Mouse (Mus musculus): ENCODE measurements around the gene Id3.
A peak's percentile ranks its signal among the peaks of the same experiment; 100 is the strongest.
"Not testable (repeated sequence)": the region's sequence is repeated elsewhere in the genome, so short reads cannot be mapped to it uniquely, and the experiment has no call there.

Id3 gene

DNA sequence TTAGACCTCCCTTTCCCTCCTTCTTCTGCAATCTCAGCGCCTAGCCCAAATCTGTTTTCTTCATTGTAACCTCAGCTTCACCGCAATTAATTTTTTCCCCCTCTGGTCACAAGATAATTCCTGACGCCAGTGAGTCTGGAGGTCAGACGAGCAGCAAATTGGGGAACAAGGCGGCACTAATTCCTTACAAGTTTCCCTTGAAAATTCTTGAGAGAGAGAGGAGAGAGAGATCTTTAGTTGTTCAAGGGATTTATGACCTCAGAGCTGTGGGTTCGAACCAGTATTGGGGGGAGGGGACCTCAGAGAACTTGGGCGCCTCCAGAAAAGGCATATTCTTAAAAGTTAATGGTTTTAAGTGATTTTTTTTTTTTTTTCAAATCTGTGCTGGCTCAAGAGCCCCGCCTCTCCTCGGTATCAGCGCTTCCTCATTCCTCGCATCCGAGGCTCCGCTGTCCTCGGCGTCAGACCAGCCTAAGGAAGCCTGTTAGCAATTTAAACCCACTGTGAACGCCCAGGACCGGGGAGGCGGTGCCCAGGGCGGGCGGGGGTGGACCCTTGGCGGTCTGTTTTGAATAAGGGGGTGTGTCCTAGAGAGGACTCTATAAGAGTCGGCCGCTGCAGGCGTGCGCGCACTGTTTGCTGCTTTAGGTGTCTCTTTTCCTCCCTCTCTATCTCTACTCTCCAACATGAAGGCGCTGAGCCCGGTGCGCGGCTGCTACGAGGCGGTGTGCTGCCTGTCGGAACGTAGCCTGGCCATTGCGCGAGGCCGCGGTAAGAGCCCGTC lies at the start of gene Id3:
TSS of gene Id3 (plus strand) at position 305 of the 784 bp plus-strand sequence.
- DNase-seq, result peak; percentile 79

DNA sequence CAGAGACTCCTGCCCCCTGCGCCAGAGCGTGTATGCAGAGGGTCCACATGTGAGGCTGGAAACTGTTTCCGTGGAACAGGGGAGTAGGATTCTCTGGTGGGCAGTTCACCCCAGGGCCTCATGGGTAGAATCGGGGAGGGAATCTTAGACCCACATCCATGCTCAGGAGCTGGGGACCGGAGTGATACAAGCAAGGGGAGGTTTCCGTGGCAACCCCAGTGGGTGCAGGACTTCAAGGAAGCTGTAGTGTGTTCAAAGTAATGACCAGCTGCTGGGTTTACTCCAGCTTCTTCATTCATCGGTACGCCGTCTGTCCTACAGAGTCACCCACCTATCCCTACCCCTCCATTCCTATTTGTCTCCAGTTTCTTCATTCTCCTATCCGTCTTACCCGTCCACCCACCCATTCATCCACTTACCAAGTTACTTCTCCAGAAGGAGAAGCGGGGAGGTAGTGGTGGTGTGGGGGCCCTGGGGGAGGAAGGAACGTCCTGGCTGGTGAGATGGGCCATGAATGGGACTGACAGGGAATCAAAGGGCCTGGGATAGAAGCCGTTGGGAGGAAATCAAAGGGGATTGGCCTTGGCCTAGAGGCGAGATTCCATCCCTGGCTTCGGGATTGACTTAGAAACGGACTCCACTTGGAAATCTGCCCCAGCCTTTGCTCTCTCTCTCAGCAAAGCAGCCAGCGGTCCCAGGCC lies 48.6 kb upstream of the Id3 start:
- peak; percentile 31 for DNase-seq

DNA sequence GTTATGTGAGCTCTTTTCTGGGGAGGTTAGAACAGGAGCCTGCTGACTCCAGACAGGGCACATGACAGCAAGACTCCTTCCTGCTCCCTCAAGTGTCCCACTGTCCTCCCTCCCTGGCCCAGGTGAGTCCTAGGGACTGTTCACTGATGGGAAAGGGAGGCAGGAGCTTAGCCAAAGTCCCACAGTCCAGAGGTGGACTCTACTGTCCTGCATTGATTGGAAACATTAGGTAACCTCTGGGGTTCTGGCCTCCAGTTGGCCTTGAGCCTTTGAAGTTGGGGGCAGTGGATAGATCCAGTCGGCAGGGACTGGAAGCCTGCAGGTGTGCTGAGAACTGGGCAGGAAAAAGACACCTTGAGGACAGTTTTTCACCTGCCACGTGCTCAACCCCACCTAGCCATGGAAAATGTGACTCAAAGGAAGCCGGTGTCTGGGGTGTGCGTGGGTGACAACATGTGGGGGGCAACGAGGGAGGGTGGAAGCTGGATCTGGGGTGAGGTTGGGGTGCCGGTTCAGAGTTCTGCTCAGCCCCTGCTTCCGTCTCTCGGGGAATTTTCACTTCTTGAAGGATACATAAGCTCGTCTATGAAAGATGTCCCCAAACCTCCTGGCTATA lies 47.7 kb upstream of the Id3 start:
- DNase-seq, result no peak

DNA sequence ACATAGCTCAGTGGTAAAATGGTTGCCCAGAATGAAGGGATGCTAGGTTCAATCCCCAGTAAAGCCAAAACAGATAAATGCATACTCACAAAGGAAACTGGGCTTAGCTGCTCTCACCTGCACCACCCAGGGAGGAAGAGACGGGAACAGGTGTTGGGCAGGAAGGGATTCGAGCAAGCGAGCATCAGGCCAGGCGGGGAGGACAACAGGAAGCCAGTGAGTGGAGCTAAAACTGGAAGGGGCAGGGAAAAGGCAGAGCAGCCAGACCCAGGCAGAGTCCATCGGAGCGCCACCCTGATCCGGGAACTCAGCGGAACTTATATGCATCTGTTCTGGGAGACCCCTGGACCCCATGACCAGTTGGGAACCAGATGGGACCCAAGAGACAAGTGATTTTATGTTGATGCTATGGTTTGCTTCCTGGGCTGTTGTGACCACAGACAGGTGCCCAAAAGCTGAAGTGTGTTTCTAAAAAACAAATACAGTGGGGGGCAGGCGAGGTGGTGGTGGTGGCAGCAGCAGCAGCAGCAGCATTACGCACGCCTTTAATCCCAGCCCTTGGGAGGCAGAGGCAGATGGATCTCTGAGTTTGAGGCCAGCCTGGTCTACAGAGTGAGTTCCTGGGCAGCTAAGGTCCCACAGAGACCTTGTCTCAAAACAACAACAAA lies 46.7 kb upstream of the Id3 start:
- no peak for DNase-seq

DNA sequence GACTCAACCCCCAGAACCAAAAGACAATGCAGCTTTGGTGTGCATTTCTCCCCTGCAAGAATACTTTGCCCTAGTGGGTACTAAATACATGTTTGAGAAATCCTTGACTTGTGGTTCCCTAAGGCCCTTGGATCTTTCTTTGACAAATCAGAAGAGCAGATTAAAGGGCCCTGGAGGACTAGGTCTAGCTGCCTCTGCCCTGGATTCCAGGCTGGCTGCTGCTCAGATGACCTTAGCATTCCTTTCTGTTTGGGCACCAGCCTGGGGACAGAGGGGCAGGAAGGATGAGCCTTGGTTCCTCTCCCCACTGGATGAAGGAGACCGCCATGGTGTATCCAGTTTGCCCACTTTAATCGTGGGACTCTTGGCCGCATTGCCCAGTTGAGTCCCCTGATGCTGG lies 44.9 kb upstream of the Id3 start:
- no peak for DNase-seq

DNA sequence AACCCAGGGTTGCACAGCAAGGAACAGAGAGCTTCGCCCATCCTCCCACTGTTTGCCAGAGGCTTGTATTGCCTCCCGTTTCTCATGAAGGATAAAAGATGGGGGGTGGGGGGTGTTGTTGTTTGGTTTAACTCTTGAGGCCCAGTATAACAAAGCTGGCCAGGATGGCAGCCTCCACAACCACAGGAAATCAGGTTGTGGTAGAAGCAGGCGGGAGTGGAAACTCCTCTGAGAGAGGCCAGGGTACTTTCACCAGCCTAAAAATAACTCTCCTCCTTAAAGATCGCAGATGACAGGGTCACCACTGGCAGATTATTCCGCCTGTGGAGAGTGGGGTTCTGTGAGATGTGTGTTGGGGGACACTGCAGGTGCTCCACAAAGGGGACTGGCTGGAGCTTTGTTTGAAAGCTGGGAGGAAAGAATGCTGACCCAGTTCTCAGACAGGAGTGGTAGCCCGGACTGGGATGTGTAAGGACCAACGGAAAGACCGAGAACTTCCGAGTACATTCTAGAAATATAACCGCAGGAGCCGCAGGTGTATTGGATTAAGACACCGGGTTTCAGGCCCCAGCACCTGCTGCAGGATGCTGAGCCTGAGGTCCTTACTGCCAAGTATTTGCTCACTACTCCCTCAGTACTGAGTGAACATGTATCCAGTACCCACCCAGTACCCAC lies 42.8 kb upstream of the Id3 start:
- no peak for DNase-seq

DNA sequence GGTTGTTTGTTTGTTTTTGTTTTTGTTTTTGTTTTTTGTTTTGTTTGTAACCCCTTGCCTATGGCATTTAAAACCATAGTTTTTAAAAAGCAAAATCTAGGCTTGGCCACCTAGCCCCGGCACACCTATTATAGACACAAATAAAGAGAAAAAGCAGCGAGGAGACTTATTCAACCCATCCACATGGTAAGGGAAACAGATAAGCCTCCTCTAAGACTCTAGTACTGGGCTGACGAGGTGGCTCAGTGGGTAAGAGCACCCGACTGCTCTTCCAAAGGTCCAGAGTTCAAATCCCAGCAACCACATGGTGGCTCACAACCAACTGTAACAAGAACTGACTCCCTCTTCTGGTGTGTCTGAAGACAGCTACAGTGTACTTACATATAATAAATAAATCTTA lies 41.5 kb upstream of the Id3 start:
- not testable (repeated sequence) for DNase-seq

DNA sequence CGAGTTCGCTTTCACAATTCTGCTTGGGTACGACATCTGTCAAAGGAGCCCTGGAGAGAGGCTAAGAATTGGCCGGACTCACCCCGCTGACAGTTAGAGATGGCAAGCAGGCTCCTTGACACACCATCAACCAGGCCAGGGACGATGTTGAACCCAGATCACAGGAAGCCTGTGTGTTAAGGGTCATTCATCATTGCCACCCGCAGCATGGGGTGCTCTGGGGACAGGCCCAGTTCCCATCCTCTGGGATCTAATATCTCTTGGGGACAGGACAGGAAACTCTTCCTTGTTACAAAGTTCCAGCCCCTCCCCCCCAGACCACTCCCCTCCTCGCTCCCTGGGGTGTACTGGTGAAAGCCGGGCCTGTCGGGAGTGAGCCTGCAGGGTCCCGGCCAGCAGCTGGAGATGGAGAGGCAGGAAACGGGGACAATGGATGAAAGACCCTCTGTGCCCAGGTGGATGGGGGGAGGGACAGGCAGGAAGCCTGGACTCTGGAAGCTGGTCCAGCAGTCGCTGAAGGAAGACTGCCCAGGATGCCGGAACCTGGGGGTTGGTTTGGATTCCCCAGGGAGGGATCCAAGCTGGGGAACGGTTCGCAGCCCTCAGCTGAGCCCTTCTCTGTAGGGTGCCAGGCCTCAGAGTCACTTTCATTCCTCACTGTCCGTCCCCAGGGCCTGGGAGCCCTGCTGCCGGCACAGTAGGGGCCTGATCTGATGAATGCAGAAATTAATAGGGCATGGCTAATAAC lies 38.5 kb upstream of the Id3 start:
- DNase-seq, result no peak

DNA sequence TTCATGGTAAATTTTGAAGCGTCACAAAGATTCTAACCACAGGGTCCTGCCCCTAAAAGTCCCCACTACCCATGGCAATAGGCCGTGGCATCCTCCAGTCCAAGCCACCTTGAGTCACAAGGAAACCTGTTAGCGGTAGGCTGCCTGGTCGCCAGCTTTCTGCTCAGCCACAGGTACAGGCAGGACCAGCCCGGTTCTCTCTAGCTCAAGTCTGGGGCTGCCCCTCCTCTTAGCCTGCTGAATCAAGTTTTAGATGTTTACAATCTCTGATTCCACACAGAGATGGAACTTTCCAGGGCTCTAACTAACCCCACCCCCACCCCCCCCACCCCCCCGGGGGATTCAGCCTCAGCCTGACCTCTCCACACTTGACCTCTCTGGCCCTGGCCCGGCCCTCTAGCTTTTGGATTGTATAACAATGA lies 36.4 kb upstream of the Id3 start:
- no peak for DNase-seq

DNA sequence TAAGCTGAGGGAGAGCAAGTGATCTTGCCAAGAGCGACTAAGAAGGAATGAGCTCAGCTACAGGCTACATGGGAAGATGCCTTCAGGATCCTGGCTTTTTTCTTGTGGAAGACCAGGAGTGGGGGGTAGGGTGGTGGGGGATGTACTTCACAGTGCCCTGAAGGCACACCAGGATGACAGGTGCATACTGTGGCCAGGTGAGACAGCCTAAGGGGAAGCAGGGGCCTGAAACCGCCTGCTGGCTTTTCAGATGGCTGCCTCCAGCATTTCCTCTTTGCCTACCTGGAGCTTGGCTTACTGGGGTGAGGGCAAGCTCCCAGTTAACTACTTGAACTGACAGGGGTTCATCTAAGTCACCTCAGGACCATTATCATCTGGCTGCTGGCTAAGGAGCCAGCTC lies 34.1 kb upstream of the Id3 start:
- DNase-seq, result no peak

DNA sequence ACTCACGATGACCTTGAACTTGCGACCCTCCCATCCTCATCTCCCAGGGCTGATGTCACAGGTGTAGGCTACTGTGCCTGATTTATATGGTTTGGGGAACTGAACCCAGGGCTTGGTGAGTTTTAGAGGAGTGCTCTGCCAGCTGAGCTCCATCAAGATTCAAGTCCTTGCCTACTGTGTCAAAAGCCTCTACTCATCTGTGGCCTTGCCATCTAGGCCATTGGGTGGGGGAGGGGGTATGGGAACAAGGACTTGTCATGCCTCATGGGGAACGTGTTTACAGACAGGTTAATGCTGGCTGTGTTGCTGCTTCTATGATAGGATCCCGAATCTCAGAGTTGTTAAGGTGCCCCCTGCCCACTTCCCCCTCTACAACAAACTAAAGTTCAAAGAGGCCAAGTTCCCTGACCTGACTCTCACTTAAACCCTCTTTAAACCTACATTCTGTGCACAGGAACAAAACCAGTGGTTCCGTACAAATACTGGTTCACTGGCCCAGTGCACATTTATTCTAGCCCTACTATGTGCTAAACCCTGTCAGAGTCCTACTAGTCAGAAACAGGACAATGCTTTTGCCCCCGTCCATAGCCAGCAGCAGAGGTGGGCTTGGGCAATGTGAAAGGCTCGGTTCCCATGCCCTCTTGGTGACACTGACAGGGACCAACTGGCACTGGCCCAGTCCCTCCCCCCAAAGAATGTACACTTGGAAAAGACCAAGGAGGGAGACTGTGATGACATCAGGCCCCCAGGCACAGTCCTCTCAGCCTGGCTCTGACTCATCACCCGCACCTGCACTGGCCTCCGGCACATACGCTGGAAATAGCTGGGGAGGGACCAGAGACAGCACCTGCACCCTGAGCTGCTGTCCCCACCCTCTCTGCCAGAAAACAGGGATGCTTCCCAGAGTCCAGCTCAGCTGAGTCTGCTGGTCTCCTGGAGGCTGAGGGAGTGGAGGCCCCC lies 33.1 kb upstream of the Id3 start:
- DNase-seq, result no peak

DNA sequence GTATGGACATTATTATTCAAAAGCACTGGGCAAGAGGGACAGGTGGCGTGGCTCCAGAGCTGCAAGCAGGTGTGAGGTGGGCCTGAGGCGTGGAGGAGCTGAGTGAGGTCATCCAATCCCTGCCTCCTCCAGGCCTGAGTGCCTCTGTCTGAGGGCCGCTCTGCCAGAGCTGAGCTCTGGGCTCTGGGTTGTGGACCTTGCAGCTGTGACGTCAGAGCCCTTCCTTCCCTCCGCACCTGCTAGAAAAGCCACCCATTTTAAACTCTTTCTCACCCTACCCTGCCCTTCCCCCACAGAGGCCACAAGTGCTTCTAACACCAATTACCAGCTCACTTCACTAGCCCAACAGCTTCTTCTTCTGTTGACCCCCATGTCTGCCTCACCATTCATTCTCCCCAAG lies 31.0 kb upstream of the Id3 start:
- no peak for DNase-seq

DNA sequence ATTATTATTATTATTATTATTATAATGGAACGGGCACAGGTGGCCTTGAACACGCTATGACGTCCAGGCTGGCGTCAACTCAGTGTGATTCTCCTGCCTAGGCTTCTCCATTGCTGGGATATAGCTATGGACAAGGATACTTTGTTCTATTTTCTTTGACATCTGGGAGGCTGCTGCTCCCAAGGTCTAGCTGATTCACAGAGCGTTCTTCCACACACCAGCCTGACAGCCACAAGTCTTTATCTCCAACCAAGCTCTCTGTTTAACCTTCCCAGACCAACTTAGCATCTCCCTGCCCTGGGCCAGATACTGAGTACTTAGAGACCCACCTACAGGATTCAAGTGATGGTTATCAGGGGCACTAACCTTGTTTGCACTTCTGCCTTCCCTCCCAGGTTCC lies 28.6 kb upstream of the Id3 start:
- no peak for DNase-seq

DNA sequence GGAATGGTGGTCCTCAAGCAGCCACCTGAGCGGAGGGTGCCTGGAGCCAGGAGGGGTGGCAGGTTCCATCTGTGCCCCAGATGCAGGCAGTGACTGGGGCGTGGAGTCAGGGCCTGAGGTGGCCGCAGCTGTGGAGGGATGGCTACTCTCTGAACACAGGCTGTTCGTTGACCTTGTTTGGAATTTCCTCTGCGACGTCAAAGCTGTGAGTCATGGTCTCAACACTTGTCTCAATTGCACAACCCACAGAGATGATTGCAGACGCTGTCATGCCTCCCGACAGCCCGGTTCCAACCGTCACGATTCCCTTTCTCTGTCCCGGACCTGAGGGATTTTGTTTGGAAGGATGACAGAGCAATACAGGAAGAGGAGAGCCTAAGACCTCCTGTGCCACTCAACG lies 26.3 kb upstream of the Id3 start:
- DNase-seq, result no peak

DNA sequence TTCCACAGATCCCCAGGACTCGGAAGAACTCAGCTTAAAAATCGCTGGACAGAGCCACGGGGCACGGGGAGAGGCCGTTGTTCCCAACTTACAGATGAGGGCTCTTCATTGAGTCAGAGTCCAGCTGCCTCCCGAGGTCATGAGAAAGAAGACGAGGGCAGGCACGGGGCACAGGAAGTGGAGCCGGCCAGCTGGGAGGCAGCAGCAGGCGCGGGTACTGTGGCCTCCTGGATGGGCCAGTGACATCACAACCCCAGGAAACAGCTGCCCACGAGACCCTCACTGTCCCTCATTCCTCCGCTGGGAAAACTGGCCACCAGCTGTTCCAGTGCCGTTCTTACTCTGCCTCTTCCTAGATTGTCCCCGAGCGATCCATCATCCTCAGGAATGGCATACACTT lies 23.3 kb upstream of the Id3 start:
- no peak for DNase-seq

DNA sequence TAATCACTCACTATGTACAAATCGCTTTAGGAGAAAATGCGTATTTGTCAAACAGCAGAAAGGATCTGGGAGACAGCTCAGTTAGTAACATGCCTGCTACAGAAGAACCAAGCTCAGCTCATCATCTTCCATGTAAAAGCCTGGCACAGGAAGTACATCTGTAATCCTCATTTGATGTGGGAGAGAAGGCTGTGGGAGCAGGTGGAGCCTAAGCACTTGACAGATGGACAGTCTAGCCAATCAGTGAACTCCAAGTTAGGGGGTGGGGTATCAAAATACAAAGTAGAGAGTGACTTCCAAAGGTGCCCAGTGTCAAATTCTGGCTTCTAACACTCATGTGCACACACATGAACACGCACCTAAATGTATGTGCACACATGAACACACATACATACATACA lies 22.1 kb upstream of the Id3 start:
- no peak for DNase-seq

DNA sequence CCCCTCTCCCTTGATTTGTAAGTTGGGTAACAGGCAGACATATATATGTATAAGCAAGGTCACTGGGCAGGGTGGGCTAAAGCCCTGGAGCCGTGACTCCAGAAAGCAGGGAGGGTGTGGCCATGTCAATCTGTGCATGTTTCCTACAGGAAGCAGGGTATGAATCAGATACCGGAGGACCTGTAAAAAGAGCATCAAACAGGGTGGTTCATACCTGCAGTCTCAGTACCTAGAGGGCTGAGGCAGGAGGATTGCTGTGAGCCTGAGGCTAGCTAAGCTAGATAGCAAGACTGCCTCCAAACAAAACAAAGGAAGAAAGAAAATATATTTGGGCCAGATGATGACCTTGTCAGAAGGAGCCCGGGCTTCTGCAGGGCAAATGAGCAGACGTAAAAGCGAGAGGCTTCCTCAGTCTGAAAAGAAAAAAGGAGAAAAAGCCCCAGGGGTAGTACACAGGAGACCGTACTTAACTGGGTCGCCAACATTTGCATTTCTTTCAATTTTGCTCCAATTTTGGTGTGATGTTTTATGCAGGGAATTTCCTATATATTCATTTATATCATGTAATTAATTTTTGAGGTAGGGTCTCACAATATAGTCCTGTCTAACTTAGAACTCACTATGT lies 21.3 kb upstream of the Id3 start:
- no peak for DNase-seq

DNA sequence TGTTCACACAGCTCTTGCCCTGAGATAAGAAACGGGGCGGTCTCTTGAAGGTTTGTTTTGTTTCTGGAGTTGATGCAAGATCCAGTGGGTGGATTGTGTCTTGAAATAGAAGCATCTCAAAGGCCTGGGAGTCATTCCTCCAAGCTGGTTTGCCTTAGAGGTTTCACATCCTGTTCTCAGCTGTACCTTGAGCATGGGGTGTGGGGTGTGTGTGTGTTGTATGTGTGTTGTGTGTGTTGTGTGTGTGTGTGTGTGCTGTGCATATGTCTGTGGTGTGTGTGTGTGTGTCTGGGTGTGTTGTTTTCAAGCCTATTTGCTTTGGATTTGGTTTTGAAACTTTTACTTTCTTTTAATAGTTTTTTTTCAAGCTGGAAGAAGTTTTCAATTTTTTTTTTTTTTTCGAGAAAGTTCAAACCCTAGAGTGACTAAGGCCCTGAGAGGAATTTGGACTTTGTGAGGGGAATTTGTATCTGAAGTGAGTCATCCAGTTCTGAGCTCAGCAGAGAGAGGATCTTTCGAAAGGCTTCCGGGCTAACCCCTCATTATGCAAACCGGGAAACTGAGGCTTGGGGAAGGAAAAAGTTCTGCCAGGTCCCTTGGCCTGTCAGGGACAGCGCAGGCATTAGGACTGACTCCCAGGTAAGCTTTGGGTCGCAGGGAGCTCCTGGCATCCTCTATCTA lies 20.0 kb upstream of the Id3 start:
- DNase-seq, result no peak

DNA sequence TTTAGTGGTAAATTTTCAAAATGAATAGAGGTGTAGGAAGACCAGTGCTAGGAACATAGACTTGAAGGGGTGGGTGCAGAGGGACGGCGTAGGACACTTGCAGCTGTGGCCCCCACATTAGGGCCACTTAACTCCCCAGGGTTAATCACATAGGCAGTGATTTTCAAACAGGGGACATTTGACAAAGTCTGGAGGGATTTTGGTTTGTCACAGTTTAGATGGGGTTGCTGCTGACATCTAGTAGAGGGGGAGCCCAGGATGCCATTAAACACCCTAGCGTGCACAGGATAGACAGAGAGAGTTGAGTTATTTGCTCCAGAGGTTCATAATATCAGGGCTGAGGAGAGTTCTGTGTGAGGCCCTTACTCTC lies 19.5 kb upstream of the Id3 start:
- no peak for DNase-seq

DNA sequence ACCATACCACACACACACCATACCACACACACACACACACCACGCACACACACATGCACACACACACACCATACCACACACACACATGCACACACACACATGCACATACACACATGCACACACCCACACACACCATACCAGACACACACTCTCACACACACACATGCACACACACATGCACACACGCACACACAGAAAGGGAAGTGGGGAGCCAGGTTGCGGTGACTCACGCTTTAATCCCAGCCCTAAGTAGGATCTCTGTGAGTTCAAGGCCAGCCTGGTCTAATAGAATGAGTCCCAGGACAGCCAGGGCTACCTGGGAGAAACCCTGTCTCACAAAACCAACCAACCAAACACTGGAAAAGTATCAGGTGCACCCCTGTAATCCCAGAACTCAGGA lies 18.7 kb upstream of the Id3 start:
- no peak for DNase-seq

Measured in right cerebral cortex, postnatal 25 days (tissue).